26 mouse cellular contexts compared by ENCODE assay signal in the genomic region with DNA sequence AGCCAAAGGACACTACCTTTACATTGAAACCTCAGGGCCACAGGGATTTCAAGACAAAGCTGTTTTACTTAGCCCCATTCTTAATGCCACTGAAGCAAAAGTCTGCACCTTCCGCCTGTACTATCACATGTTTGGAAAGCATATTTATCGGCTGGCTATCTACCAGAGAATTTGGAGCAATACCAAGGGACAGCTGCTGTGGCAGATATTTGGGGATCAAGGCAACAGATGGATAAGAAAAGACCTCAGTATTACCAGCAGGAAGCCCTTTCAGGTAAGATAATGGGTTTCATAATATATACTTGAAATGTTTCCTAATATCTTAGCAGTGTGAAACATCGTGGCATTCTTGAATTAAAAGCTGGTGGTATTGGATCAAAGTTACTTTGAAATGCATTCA.
DNase-seq lines count a peak whose midpoint lies in the region; ATAC-seq and TF ChIP-seq lines count a peak whose summit lies in the region.
"Had no signal": no experiment of that assay in that cellular context is flagged by ENCODE, and none has a peak within 500 bp of the region (broad histone marks: within the 10 kb centered on the region; RNA-seq: fewer than 3 reads in every experiment).

No protein-coding gene starts in this region.

- no peak overlapping the region for H3K27ac ChIP-seq in forebrain, embryonic 13.5 days
- no peak overlapping the region for H3K27ac ChIP-seq in forebrain, embryonic 10.5 days
- no peak overlapping the region for H3K27ac ChIP-seq in forebrain, embryonic 16.5 days (ENCODE audit: low read length)
- no peak overlapping the region for H3K27ac ChIP-seq in forebrain, embryonic 11.5 days (ENCODE audit: low read depth, low read length)
- no peak overlapping the region for H3K27ac ChIP-seq in kidney, embryonic 14.5 days (ENCODE audit: low read depth, low read length)
- H3K27ac ChIP-seq: embryonic facial prominence, embryonic 12.5 days; embryonic facial prominence, embryonic 15.5 days; heart, adult 2 months; heart, embryonic 10.5 days; heart, embryonic 13.5 days; hindbrain, embryonic 14.5 days; hindbrain, postnatal 0 days had no signal

- H3K27me3 ChIP-seq in forebrain, embryonic 13.5 days = no peaks in the 10 kb centered on the region
- H3K27me3 ChIP-seq in forebrain, embryonic 10.5 days (ENCODE audit: poor library complexity, severe bottlenecking) = no peaks in the 10 kb centered on the region
- H3K27me3 ChIP-seq in forebrain, embryonic 16.5 days (replicated peaks; ENCODE audit: control insufficient read depth, insufficient read depth, low read length) = no peaks in the 10 kb centered on the region
- H3K27me3 ChIP-seq in forebrain, embryonic 11.5 days (ENCODE audit: control insufficient read depth, insufficient read depth, low read length) = no peaks in the 10 kb centered on the region
- H3K27me3 ChIP-seq in kidney, embryonic 14.5 days (ENCODE audit: control insufficient read depth, insufficient read depth, low read length) = no peaks in the 10 kb centered on the region
- H3K27me3 ChIP-seq: embryonic facial prominence, embryonic 12.5 days; embryonic facial prominence, embryonic 15.5 days; heart, embryonic 13.5 days had no signal

- TF ChIP-seq CTCF in brain, embryonic 14.5 days (IDR thresholded peaks at IDR 0.05; ENCODE audit: borderline replicate concordance, extremely low read depth, insufficient read depth, insufficient read length) = no peak

- H3K4me2 ChIP-seq in forebrain, embryonic 13.5 days = no peak overlapping the region
- no peak overlapping the region for H3K4me2 ChIP-seq in forebrain, embryonic 16.5 days (ENCODE audit: low read length)
- no peak overlapping the region for H3K4me2 ChIP-seq in forebrain, embryonic 11.5 days (ENCODE audit: low read depth, low read length, severe bottlenecking)
- H3K4me2 ChIP-seq in kidney, embryonic 14.5 days (replicated peaks; ENCODE audit: low read depth, low read length) = no peak overlapping the region
- H3K4me2 ChIP-seq: embryonic facial prominence, embryonic 12.5 days; embryonic facial prominence, embryonic 15.5 days; heart, embryonic 13.5 days; hindbrain, embryonic 14.5 days had no signal

- 76% methylated on average over 3 of the region's 3 CpGs for WGBS in forebrain, embryonic 13.5 days
- 93% methylated on average over 3 of the region's 3 CpGs for WGBS in forebrain, embryonic 10.5 days
- WGBS in forebrain, embryonic 16.5 days = 60% methylated on average over 3 of the region's 3 CpGs
- 92% methylated on average over 3 of the region's 3 CpGs for WGBS in forebrain, embryonic 11.5 days
- 91% methylated on average over 3 of the region's 3 CpGs for WGBS in kidney, embryonic 14.5 days

- no peak for TF ChIP-seq POLR2A in brain, embryonic 14.5 days (IDR thresholded peaks at IDR 0.05; ENCODE audit: borderline replicate concordance, extremely low read depth, insufficient read depth, insufficient read length, poor library complexity, severe bottlenecking)

- H3K4me1 ChIP-seq in forebrain, embryonic 13.5 days = no peaks in the 10 kb centered on the region
- no peaks in the 10 kb centered on the region for H3K4me1 ChIP-seq in forebrain, embryonic 10.5 days
- H3K4me1 ChIP-seq in forebrain, embryonic 16.5 days (replicated peaks; ENCODE audit: control insufficient read depth, insufficient read depth, low read length) = no peaks in the 10 kb centered on the region
- no peaks in the 10 kb centered on the region for H3K4me1 ChIP-seq in forebrain, embryonic 11.5 days (replicated peaks; ENCODE audit: control insufficient read depth, insufficient read depth, low read length)
- no peaks in the 10 kb centered on the region for H3K4me1 ChIP-seq in kidney, embryonic 14.5 days (ENCODE audit: control insufficient read depth, insufficient read depth, low read length)
- H3K4me1 ChIP-seq: embryonic facial prominence, embryonic 12.5 days; embryonic facial prominence, embryonic 15.5 days; heart, embryonic 10.5 days; heart, embryonic 13.5 days had no signal

- ATAC-seq in forebrain, embryonic 13.5 days = peak; percentile 45; the same call in 1 of the 2 replicates
- 0 out of 2 replicates have a peak, but pooled peaks have one; percentile 38 for ATAC-seq in forebrain, embryonic 16.5 days
- no peak for ATAC-seq in forebrain, embryonic 11.5 days (replicated peaks; ENCODE audit: low FRiP score)
- no peak for ATAC-seq in kidney, embryonic 14.5 days (ENCODE audit: low FRiP score, low TSS enrichment)
- ATAC-seq: activated CD4-positive, CD25-positive, alpha-beta regulatory T cell, adult 4 months; CD4-positive, CD25-positive, alpha-beta regulatory T cell, adult 4 months; hindbrain, postnatal 0 days; inflammation-experienced regulatory T-cells, adult 6 months; intestine, embryonic 16.5 days had no signal

- H3K4me3 ChIP-seq in forebrain, embryonic 13.5 days = no peak overlapping the region
- no peak overlapping the region for H3K4me3 ChIP-seq in forebrain, embryonic 10.5 days
- H3K4me3 ChIP-seq in forebrain, embryonic 16.5 days (replicated peaks; ENCODE audit: low read length) = no peak overlapping the region
- no peak overlapping the region for H3K4me3 ChIP-seq in forebrain, embryonic 11.5 days (ENCODE audit: low read depth, low read length)
- no peak overlapping the region for H3K4me3 ChIP-seq in kidney, embryonic 14.5 days (ENCODE audit: low read length)
- H3K4me3 ChIP-seq: embryonic facial prominence, embryonic 12.5 days; embryonic facial prominence, embryonic 15.5 days; heart, adult 2 months; heart, embryonic 10.5 days; heart, embryonic 13.5 days had no signal

- DNase-seq in forebrain, embryonic 10.5 days (ENCODE audit: extremely low spot score, low spot score) = no peak
- DNase-seq in forebrain, embryonic 11.5 days (ENCODE audit: low spot score) = no peak
- peak; percentile 37 for DNase-seq in brain, embryonic 14.5 days (ENCODE audit: low read depth)
- DNase-seq: adrenal gland, adult 8-10 months; adrenal gland, postnatal 25 days; cerebellum, adult 11 months; cerebellum, adult 9-11 months; gastrocnemius, postnatal 10 days; gastrocnemius, postnatal 36 days; heart, adult 2 months; heart, postnatal 14 days; heart, postnatal 4 days; kidney, adult 18-20 months had no signal

- no peaks in the 10 kb centered on the region for H3K36me3 ChIP-seq in forebrain, embryonic 13.5 days (ENCODE audit: poor library complexity, severe bottlenecking)
- no peaks in the 10 kb centered on the region for H3K36me3 ChIP-seq in forebrain, embryonic 10.5 days (replicated peaks)
- H3K36me3 ChIP-seq in forebrain, embryonic 16.5 days (ENCODE audit: control insufficient read depth, insufficient read depth) = no peaks in the 10 kb centered on the region
- no peaks in the 10 kb centered on the region for H3K36me3 ChIP-seq in forebrain, embryonic 11.5 days (ENCODE audit: control insufficient read depth, insufficient read depth, low read length)
- no peaks in the 10 kb centered on the region for H3K36me3 ChIP-seq in kidney, embryonic 14.5 days (ENCODE audit: control insufficient read depth, insufficient read depth, low read length)
- H3K36me3 ChIP-seq: embryonic facial prominence, embryonic 12.5 days; embryonic facial prominence, embryonic 15.5 days; heart, embryonic 10.5 days; heart, embryonic 13.5 days had no signal

- H3K9ac ChIP-seq in forebrain, embryonic 13.5 days = no peak overlapping the region
- H3K9ac ChIP-seq in forebrain, embryonic 16.5 days (replicated peaks; ENCODE audit: low read depth, low read length) = no peak overlapping the region
- H3K9ac ChIP-seq in forebrain, embryonic 11.5 days (ENCODE audit: low read length) = no peak overlapping the region
- no peak overlapping the region for H3K9ac ChIP-seq in kidney, embryonic 14.5 days (ENCODE audit: low read depth, low read length)
- H3K9ac ChIP-seq: embryonic facial prominence, embryonic 12.5 days; embryonic facial prominence, embryonic 15.5 days; heart, embryonic 13.5 days; hindbrain, embryonic 14.5 days had no signal

- H3K9me3 ChIP-seq in forebrain, embryonic 13.5 days (replicated peaks) = no peaks in the 10 kb centered on the region
- H3K9me3 ChIP-seq in forebrain, embryonic 10.5 days = no peaks in the 10 kb centered on the region
- no peaks in the 10 kb centered on the region for H3K9me3 ChIP-seq in forebrain, embryonic 16.5 days (ENCODE audit: control insufficient read depth, low read length)
- no peaks in the 10 kb centered on the region for H3K9me3 ChIP-seq in forebrain, embryonic 11.5 days (ENCODE audit: control insufficient read depth, low read length)
- no peaks in the 10 kb centered on the region for H3K9me3 ChIP-seq in kidney, embryonic 14.5 days (ENCODE audit: control insufficient read depth, low read length)
- H3K9me3 ChIP-seq: embryonic facial prominence, embryonic 12.5 days; embryonic facial prominence, embryonic 15.5 days; heart, embryonic 10.5 days; heart, embryonic 13.5 days had no signal

Comparison
In these comparisons a context has a peak if more than half of its experiments do, and no peak if none do; other contexts are left out.
1. ATAC-seq: peak in forebrain, embryonic 13.5 days (single experiment) and forebrain, embryonic 16.5 days (single experiment); none in forebrain, embryonic 11.5 days (single experiment) and kidney, embryonic 14.5 days (single experiment).